Mouse (Mus musculus) erythroblast, embryonic 14.5 days (primary cell): ENCODE results near the gene Prkaa2.

Source experiments
- GATA1 ChIP-seq: IDR thresholded peaks from 2 replicates; pipeline ENCODE4 v1.6.1; 2012; ENCODE audit warnings: low read length, inconsistent platforms, mixed read lengths
- TAL1 ChIP-seq: IDR thresholded peaks from 3 replicates; pipeline ENCODE4 v1.6.1; 2012; ENCODE audit warnings: low read length, inconsistent platforms, mixed read lengths

DNA sequence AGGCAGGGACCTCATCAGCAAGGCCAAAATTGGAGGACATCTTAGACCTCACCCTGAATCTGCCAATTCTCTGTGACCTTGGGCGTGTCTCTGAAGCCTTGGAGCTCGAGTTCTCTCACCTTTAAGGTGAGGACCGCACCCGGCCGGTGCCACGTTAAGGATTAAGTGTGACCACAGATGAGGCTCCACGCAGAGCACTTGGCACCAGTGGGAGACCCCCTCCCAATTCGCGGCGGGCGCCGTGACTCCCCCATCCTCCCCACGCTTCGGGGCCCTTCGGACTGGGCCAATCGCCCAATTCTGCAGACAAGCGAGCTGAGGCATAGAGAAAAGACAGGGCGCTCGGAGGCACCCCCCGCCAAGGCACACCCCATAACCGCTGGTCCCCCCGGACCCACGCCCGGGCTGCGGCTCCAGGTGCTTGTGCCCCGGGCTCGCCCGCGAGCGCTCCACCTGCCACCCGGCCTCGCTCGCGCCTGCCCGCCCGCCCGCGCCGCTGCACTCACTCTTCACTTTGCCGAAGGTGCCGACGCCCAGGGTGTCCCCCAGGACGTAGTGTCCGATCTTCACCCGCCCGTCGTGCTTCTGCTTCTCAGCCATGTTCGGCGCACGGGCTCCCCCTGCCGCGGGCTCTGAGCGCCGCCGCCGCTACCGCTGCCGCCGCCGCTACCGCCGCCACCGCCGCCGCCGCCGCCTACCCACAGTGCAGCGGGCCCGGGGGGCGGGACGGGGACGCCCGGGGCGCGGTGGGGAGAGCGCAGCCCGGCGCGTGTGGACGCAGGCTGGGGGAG is at the start of gene Prkaa2:
- TF ChIP-seq GATA1 = no peak
- no peak for TF ChIP-seq TAL1
